Mouse (Mus musculus): ENCODE data around the gene Trpv4. TPM values are rescaled to one million over a fixed set of nuclear protein-coding genes. Genes with fewer than 3 reads are reported as not detected.

The Trpv4 gene
- polyA plus RNA-seq, 1 experiment, result 4.2 TPM

- H3K4me3 ChIP-seq (ENCODE audit: extremely low read depth, insufficient read depth, insufficient read length), result peak overlapping the region; percentile 41
- no peaks in the 10 kb centered on the region for H3K27me3 ChIP-seq (ENCODE audit: control insufficient read depth, insufficient read depth, low read length)
- H3K27ac ChIP-seq (ENCODE audit: insufficient read depth, low read length), result peak overlapping the region; percentile 59
- under 1% methylated on average over 36 of the region's 36 CpGs for WGBS
- TF ChIP-seq POLR2A (IDR thresholded peaks at IDR 0.05; ENCODE audit: low read depth, low read length) (peak; percentile 90; the same call in 1 of the 2 replicates), CTCF (IDR thresholded peaks at IDR 0.05; ENCODE audit: extremely low read depth, insufficient read depth, insufficient read length, insufficient replicate concordance) (peak; percentile 100)
- no peaks in the 10 kb centered on the region for H3K4me1 ChIP-seq (ENCODE audit: control insufficient read depth, insufficient read depth, insufficient read length)
- peaks cover 10% of the 10 kb centered on the region for H3K36me3 ChIP-seq (ENCODE audit: control insufficient read depth, insufficient read depth, low read length)
- peak; percentile 95 to 98 for DNase-seq (ENCODE audit: low read depth in 1 of 2, low spot score in 2 of 2)
These were observed 9.1 kb upstream of the Trpv4 start for GRCm38 (mm10) chr5:114667228-114667856.

- no peak for TF ChIP-seq POLR2A (IDR thresholded peaks at IDR 0.05; ENCODE audit: low read depth, low read length)
- TF ChIP-seq CTCF (IDR thresholded peaks at IDR 0.05; ENCODE audit: extremely low read depth, insufficient read depth, insufficient read length, insufficient replicate concordance), result no peak
- no peak overlapping the region for H3K27ac ChIP-seq (ENCODE audit: insufficient read depth, low read length)
- DNase-seq (ENCODE audit: low read depth in 1 of 2, low spot score in 2 of 2), result no peak
These were observed 8.4 kb upstream of the Trpv4 start for GRCm38 (mm10) chr5:114666659-114667058.

GRCm38 (mm10) chr5:114664750-114665149 lies 6.5 kb upstream of the Trpv4 start:
- TF ChIP-seq CTCF (IDR thresholded peaks at IDR 0.05; ENCODE audit: extremely low read depth, insufficient read depth, insufficient read length, insufficient replicate concordance) (no peak), POLR2A (IDR thresholded peaks at IDR 0.05; ENCODE audit: low read depth, low read length) (no peak)
- Histone ChIP-seq H3K4me1 (ENCODE audit: control insufficient read depth, insufficient read depth, insufficient read length) (no peaks in the 10 kb centered on the region), H3K4me3 (ENCODE audit: extremely low read depth, insufficient read depth, insufficient read length) (no peak overlapping the region), H3K27ac (ENCODE audit: insufficient read depth, low read length) (no peak overlapping the region), H3K36me3 (ENCODE audit: control insufficient read depth, insufficient read depth, low read length) (peaks cover 3% of the 10 kb centered on the region), H3K27me3 (ENCODE audit: control insufficient read depth, insufficient read depth, low read length) (no peaks in the 10 kb centered on the region)
- DNase-seq (ENCODE audit: low read depth in 1 of 2, low spot score in 2 of 2), result no peak
- WGBS, result 91% methylated on average over 7 of the region's 7 CpGs

More at GRCm38 (mm10) chr5:114666659-114667058, 8.4 kb upstream of the Trpv4 start:
- Histone ChIP-seq H3K27me3 (ENCODE audit: control insufficient read depth, insufficient read depth, low read length) (no peaks in the 10 kb centered on the region), H3K36me3 (ENCODE audit: control insufficient read depth, insufficient read depth, low read length) (peaks cover 10% of the 10 kb centered on the region), H3K4me1 (ENCODE audit: control insufficient read depth, insufficient read depth, insufficient read length) (no peaks in the 10 kb centered on the region), H3K4me3 (ENCODE audit: extremely low read depth, insufficient read depth, insufficient read length) (no peak overlapping the region)
- WGBS, result 71% methylated on average over 1 of the region's 1 CpGs

GRCm38 (mm10) chr5:114664139-114664538 lies 5.9 kb upstream of the Trpv4 start:
- 84% methylated on average over 4 of the region's 4 CpGs for WGBS
- H3K4me3 ChIP-seq (ENCODE audit: extremely low read depth, insufficient read depth, insufficient read length), result no peak overlapping the region
- no peak overlapping the region for H3K27ac ChIP-seq (ENCODE audit: insufficient read depth, low read length)
- H3K36me3 ChIP-seq (ENCODE audit: control insufficient read depth, insufficient read depth, low read length), result peaks cover 3% of the 10 kb centered on the region
- no peaks in the 10 kb centered on the region for H3K4me1 ChIP-seq (ENCODE audit: control insufficient read depth, insufficient read depth, insufficient read length)
- no peak for DNase-seq (ENCODE audit: low read depth in 1 of 2, low spot score in 2 of 2)
- TF ChIP-seq POLR2A (IDR thresholded peaks at IDR 0.05; ENCODE audit: low read depth, low read length) (no peak), CTCF (IDR thresholded peaks at IDR 0.05; ENCODE audit: extremely low read depth, insufficient read depth, insufficient read length, insufficient replicate concordance) (no peak)
- no peaks in the 10 kb centered on the region for H3K27me3 ChIP-seq (ENCODE audit: control insufficient read depth, insufficient read depth, low read length)

- Histone ChIP-seq H3K27ac (ENCODE audit: insufficient read depth, low read length) (no peak overlapping the region), H3K4me1 (ENCODE audit: control insufficient read depth, insufficient read depth, insufficient read length) (peaks cover 7% of the 10 kb centered on the region; the same call in 1 of the 2 replicates), H3K4me3 (ENCODE audit: extremely low read depth, insufficient read depth, insufficient read length) (no peak overlapping the region), H3K36me3 (ENCODE audit: control insufficient read depth, insufficient read depth, low read length) (no peaks in the 10 kb centered on the region), H3K27me3 (ENCODE audit: control insufficient read depth, insufficient read depth, low read length) (peaks cover 9% of the 10 kb centered on the region)
- TF ChIP-seq POLR2A (IDR thresholded peaks at IDR 0.05; ENCODE audit: low read depth, low read length) (no peak), CTCF (IDR thresholded peaks at IDR 0.05; ENCODE audit: extremely low read depth, insufficient read depth, insufficient read length, insufficient replicate concordance) (no peak)
- 8% methylated on average over 6 of the region's 6 CpGs for WGBS
- no peak for DNase-seq (ENCODE audit: low read depth in 1 of 2, low spot score in 2 of 2)
These were observed 2.8 kb upstream of the Trpv4 start for GRCm38 (mm10) chr5:114661029-114661428.

GRCm38 (mm10) chr5:114657426-114657825 lies 795 bp downstream of the Trpv4 start:
- no peak for DNase-seq (ENCODE audit: low read depth in 1 of 2, low spot score in 2 of 2)
- Histone ChIP-seq H3K36me3 (ENCODE audit: control insufficient read depth, insufficient read depth, low read length) (no peaks in the 10 kb centered on the region), H3K27ac (ENCODE audit: insufficient read depth, low read length) (no peak overlapping the region), H3K4me3 (ENCODE audit: extremely low read depth, insufficient read depth, insufficient read length) (no peak overlapping the region; the same call in 1 of the 2 replicates), H3K27me3 (ENCODE audit: control insufficient read depth, insufficient read depth, low read length) (peaks cover 9% of the 10 kb centered on the region), H3K4me1 (ENCODE audit: control insufficient read depth, insufficient read depth, insufficient read length) (peaks cover 7% of the 10 kb centered on the region; the same call in 1 of the 2 replicates)
- 78% methylated on average over 10 of the region's 10 CpGs for WGBS
- no peak for TF ChIP-seq CTCF (IDR thresholded peaks at IDR 0.05; ENCODE audit: extremely low read depth, insufficient read depth, insufficient read length, insufficient replicate concordance)

GRCm38 (mm10) chr5:114656305-114656704 lies 1.9 kb downstream of the Trpv4 start:
- Histone ChIP-seq H3K4me1 (ENCODE audit: control insufficient read depth, insufficient read depth, insufficient read length) (peaks cover 10% of the 10 kb centered on the region), H3K36me3 (ENCODE audit: control insufficient read depth, insufficient read depth, low read length) (no peaks in the 10 kb centered on the region), H3K4me3 (ENCODE audit: extremely low read depth, insufficient read depth, insufficient read length) (no peak overlapping the region), H3K27me3 (ENCODE audit: control insufficient read depth, insufficient read depth, low read length) (peaks cover 9% of the 10 kb centered on the region), H3K27ac (ENCODE audit: insufficient read depth, low read length) (no peak overlapping the region)
- TF ChIP-seq POLR2A (IDR thresholded peaks at IDR 0.05; ENCODE audit: low read depth, low read length) (no peak), CTCF (IDR thresholded peaks at IDR 0.05; ENCODE audit: extremely low read depth, insufficient read depth, insufficient read length, insufficient replicate concordance) (no peak)
- 91% methylated on average over 7 of the region's 7 CpGs for WGBS
- DNase-seq (ENCODE audit: low read depth in 1 of 2, low spot score in 2 of 2), result no peak

Data from spleen, adult 2 months (tissue).